Mouse (Mus musculus): ENCODE results near the gene Ndufc1.
"Not testable (repeated sequence)": the region's sequence is repeated elsewhere in the genome, so short reads cannot be mapped to it uniquely, and the experiment has no call there.

The Ndufc1 gene

GRCm38 (mm10) chr3:51408561-51409183 is at the start of gene Ndufc1:
Gene Ndufc1 (minus strand): TSS chr3:51408988.
- DNase-seq (ENCODE audit: low spot score in 2 of 2), result peak; percentile 88 to 96

DNA sequence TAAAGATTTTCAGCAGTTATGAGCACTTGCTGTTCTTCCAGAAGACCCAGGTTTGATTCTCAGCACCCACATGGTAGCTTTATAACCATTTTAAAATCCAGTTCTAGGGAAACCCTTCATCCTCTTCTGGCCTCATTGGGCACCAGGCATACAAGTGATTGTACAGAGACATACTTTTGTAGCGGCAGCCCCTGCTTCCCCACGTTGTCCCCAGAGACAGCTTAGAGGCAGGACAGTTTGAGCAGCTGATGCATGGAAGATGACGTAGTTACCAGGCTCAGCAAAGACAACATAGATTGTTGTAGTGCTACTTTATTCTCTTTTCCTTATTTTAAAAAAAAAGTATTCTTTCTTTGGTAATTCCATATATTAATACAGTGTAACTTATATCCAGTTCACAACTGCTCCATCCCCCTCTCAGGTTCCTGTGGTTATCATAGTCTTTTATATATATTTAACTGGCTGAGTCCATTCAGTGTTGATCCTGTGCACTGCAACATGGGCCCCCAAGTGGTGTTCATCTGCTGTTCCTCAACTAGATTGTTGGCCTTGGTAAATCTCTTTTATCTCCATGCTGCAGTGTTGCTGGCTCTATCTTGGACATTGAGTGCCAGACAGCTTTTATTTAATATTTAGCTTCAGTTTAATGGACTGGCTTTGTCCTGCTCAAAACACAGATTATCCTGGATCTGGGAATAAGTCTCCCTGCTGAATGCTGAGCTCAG is 26.2 kb upstream of the Ndufc1 start:
- DNase-seq (ENCODE audit: low spot score in 2 of 2), result no peak

- not testable (repeated sequence) for DNase-seq (ENCODE audit: low spot score in 2 of 2)
Measured at GRCm38 (mm10) chr3:51434364-51434763, 25.6 kb upstream of the Ndufc1 start.

DNA sequence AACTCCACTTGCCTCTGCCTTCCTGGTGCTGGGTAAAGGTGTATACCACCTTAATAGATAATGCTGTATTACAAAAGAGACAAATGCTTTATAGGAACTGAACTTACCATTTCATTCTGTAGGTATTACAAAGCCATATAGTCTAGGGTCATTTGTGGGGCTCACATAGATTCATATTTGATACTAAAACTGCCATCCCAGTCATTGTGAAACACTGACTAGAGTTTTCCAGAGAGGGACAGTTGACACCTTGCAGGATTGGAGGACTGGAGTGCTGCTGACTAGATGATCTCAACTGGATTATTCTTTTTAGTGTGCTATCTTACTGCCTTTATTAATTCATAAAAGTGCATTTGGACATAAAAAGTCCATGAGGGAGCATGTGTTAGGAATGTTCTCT is 16.6 kb upstream of the Ndufc1 start:
- DNase-seq (ENCODE audit: low spot score in 2 of 2), result no peak

DNA sequence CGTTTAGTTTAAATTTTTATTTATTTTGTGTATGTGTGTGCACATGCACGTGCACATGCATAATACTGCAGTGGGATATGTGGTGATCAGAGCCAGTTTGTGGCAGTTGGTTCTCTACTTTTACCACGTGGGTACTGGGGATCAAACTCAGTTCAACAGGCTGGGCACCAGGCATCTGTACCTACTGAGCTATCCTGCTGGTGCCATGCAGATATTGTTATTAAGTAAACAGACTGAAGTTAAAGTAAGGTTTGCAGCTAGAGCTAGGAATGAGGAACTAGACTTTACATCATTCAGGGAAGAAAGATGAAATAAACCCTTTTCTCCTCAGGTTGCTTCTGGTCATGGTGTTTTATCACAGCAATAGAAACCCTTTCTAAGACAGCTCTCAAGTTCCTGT is 13.1 kb upstream of the Ndufc1 start:
- DNase-seq (ENCODE audit: low spot score in 2 of 2), result no peak

GRCm38 (mm10) chr3:51417966-51418365 is 9.2 kb upstream of the Ndufc1 start:
- no peak for DNase-seq (ENCODE audit: low spot score in 2 of 2)

GRCm38 (mm10) chr3:51417485-51417884 is 8.7 kb upstream of the Ndufc1 start:
- DNase-seq (ENCODE audit: low spot score in 2 of 2), result no peak

GRCm38 (mm10) chr3:51417135-51417458 is 8.3 kb upstream of the Ndufc1 start:
- no peak for DNase-seq (ENCODE audit: low spot score in 2 of 2)

GRCm38 (mm10) chr3:51416364-51417134 is 7.8 kb upstream of the Ndufc1 start:
- DNase-seq (ENCODE audit: low spot score in 2 of 2), result peak; percentile 41 to 50

DNA sequence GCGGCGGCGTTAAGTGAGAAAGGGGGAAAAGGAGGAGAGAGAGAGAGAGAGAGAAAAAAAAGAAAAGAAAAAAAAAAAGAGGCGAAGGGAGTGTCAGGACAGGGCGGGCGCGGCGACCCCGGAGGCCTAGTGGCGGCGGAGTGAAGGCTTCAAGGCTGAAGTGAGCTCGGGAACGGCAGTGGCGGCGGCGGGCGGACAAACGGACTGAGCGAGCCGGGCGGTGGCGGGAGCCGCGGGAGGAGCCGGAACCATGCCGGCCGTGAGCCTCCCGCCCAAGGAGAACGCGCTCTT is 7.2 kb upstream of the Ndufc1 start:
- no peak for DNase-seq (ENCODE audit: low spot score in 2 of 2)

DNA sequence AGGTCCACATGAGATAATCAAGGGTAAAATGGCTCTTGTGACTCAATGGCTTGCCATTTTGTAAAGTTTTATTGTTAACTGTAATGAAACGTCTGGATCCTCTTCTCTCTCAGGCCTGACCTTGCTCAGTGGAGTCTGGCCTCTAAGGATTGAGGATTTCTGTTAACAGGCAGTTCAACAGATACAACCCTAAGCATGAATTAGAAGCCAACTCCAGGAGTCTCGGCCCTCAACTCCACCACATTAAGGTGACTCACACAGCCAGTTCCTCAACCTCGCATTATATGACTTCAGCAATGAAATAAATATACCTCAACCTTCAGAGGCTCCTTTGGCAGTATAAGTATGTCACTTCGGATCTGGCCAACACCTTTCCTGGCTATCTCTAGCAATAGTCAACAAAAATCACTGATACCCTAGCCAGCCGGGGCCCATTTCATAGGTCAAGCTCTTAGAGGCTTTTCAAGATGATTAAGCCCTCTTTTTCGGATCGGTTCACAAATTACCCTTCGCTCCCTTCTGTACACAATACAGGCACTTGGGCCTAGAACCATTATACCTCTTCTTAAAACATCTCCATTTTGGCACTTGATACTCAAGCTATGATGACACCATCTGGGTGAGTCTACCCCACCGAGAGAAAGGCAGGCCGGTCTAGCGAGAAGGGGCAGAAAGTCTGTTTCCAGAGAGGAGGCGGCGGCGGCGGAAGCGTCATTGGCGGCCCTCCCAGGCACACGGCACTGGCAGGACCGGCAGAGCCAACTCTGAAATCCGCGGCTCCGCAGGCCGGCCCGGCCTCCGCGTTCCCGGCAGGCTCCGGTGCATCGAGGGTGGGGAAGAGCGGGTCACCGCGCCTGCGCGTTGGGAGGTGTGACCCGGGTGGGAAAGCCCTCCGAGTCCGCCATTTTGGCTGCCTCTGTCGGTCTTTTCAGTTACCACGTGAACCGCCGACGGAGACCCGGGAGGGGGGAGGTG is 6.6 kb upstream of the Ndufc1 start, which contains the start of gene Naa15:
TSS of gene Naa15 (plus strand) at position 51 of the 975 bp plus-strand sequence.
- peak; percentile 94 to 96 for DNase-seq (ENCODE audit: low spot score in 2 of 2)

DNA sequence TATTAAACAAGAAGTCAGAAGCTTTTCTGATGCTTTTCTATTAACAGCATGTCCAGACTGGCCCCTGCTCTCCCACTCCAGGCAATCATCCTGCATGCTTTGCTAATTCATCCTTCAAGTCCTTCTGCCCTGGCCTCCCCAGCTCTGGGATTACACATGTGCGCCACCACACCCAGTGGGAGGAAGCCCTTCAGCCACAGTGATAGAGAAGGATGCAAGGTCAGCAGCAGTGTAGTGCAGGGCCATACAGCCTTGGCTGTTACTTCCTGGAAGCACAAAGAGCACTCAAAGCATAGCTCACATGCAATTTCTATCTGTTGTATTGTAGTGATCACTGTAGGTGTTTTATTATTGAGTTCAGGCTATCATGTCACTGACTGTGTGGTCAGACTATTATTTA is 4.5 kb upstream of the Ndufc1 start:
- no peak for DNase-seq (ENCODE audit: low spot score in 2 of 2)

GRCm38 (mm10) chr3:51412457-51412856 is 3.7 kb upstream of the Ndufc1 start:
- DNase-seq (ENCODE audit: low spot score in 2 of 2), result no peak

GRCm38 (mm10) chr3:51407870-51408560 is 773 bp downstream of the Ndufc1 start:
- no peak for DNase-seq (ENCODE audit: low spot score in 2 of 2)

DNA sequence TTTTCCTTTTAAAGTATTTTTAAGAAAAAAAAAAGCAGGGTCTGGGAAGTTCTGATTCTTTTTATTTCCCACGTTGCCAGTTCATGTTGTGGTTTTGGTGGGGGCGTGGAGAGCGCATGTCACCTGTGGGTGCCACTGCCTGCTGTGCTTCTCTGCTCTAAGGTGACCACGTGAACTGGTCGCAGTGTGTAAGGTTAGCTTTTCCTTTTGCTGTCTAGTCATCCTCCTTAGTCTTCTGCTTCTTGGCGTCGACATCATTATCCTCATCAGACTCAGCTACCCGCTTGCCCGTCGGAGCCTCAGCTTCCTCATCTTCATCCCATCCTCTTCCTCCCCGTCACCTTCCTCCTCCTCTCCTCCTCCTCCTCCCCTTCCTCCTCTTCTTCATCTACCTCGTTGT is 6.2 kb downstream of the Ndufc1 start:
- DNase-seq (ENCODE audit: low spot score in 2 of 2), result no peak

- DNase-seq (ENCODE audit: low spot score in 2 of 2), result not testable (repeated sequence)
Measured at GRCm38 (mm10) chr3:51402054-51402453, 6.7 kb downstream of the Ndufc1 start.

GRCm38 (mm10) chr3:51400682-51401081 is 8.1 kb downstream of the Ndufc1 start:
- no peak for DNase-seq (ENCODE audit: low spot score in 2 of 2)

DNA sequence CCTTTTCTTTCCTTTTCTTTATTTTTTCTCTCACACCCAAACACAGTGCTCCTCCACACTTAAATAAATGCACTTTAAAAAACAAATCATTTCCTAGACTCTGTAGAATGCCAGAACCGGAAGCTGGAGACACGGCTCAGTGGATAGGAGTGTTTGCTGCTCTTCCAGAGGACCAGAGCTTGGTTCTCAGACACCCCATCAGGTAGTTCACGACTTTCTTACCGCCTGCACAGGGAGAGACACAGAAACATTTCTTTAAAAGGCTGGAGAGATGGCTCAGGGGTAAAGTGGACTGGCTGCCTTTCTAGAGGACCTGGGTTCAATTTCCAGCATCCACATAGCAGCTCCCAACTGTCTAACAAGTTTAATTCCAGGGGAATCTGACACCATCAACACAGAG is 9.3 kb downstream of the Ndufc1 start:
- no peak for DNase-seq (ENCODE audit: low spot score in 2 of 2)

DNA sequence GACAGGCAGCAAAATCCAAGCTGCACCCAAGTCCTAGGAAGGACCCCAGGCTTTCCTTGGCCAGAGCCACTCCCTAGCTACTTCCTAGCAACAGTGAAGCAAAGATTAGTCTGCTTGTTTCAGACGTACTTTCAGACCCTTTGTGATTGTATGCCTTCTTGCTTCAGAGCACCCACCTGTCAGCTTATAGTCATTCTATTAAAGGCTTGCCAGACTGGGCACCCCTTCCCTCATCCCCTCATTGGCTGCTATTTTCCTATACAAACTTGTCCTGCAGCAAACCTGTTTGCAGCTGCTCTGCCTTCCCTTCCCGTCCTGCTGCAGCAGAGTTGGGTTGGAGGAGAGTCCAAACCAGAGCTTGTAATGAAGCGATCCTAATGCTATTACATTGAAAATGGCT is 10.1 kb downstream of the Ndufc1 start:
- DNase-seq (ENCODE audit: low spot score in 2 of 2), result no peak

- no peak for DNase-seq (ENCODE audit: low spot score in 2 of 2)
Measured at GRCm38 (mm10) chr3:51397700-51398299, 11.0 kb downstream of the Ndufc1 start.

Data from frontal cortex, postnatal 10 days (tissue).